ENCODE assay signal across 11 mouse cellular contexts in the genomic region with DNA sequence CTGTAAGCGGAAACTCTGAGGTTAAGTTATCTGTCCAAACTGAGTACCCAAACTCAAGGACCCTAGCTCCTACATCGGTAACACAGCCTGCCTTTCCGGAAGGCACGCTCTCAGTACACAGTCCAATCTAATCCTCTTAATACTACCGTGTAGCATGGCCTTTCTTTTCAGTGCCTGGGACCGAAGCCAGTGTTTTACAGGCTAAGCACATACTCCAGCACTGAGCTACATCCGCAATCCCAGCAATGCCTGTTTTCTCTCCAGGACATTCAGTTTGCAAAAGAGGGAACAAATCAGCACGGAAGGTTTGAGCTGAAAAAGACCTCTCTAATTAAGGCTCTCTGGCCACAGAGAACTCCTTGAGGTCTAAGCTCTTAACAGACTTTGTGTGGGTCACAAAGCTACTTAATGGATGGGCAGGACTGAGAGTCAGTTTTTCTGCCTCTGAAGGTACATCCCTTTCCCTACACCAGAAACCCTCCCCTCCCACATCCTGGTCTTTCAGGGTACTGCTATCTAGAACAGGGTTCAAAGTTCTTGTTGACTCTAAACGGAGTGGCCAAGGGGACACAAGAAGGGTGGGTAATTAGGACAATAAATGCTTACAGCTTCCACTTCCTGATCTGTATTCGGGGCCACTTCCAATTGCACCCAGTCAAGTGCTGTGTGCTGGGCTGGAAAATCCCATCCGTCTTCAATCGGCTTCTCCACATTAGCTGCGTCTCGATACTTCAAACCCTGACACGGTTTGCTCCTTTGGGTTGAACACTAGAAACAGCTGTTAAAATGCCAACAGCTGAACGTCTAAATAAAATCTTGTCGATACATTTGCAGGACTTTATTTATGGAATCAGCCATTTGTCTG. TPM values are rescaled to one million over a fixed set of nuclear protein-coding genes. Genes with fewer than 3 reads are reported as not detected.
A peak's percentile ranks its signal among the peaks of the same experiment; 100 is the strongest.
DNase-seq lines count a peak whose midpoint lies in the region; ATAC-seq lines count a peak whose summit lies in the region.
"Had no signal": no experiment of that assay in that cellular context is flagged by ENCODE, and none has a peak within 500 bp of the region (broad histone marks: within the 10 kb centered on the region; RNA-seq: fewer than 3 reads in every experiment).

No protein-coding gene starts in this region.

- no peak for ATAC-seq in embryonic facial prominence, embryonic 15.5 days (ENCODE audit: insufficient number of reproducible peaks, low FRiP score, low TSS enrichment, low read depth)
- peak; percentile 86 for ATAC-seq in forebrain, embryonic 16.5 days
- peak; percentile 86 for ATAC-seq in midbrain, embryonic 16.5 days

- DNase-seq in layer of hippocampus, adult 9-11 months, result peak; percentile 12
- DNase-seq in layer of hippocampus, adult 9-10 months (ENCODE audit: low spot score), result no peak
- no peak for DNase-seq in cerebellum, postnatal 4 days (ENCODE audit: low spot score in 2 of 2)
- DNase-seq in gastrocnemius, postnatal 36 days, result no peak
- no peak for DNase-seq in left cerebral cortex, adult 9 months (ENCODE audit: low spot score in 2 of 2)
- DNase-seq: cerebellum, postnatal 10 days; heart, adult 18-20 months had no signal

- 0 out of 2 replicates have a peak, but pooled peaks cover 3% of the 10 kb centered on the region for H3K4me1 ChIP-seq in embryonic facial prominence, embryonic 15.5 days
- H3K4me1 ChIP-seq in forebrain, embryonic 16.5 days (replicated peaks; ENCODE audit: control insufficient read depth, insufficient read depth, low read length), result peaks cover 3% of the 10 kb centered on the region
- H3K4me1 ChIP-seq in midbrain, embryonic 16.5 days (ENCODE audit: control insufficient read depth, insufficient read depth, low read length), result peaks cover 7% of the 10 kb centered on the region; the same call in 1 of the 2 replicates

- H3K9ac ChIP-seq in embryonic facial prominence, embryonic 15.5 days, result no peak overlapping the region
- H3K9ac ChIP-seq in forebrain, embryonic 16.5 days (replicated peaks; ENCODE audit: low read depth, low read length), result no peak overlapping the region
- H3K9ac ChIP-seq in midbrain, embryonic 16.5 days (ENCODE audit: low read depth, low read length), result no peak overlapping the region
- H3K9ac ChIP-seq: liver, embryonic 14.5 days had no signal

- H3K27ac ChIP-seq in embryonic facial prominence, embryonic 15.5 days (replicated peaks), result 0 out of 2 replicates have a peak overlapping the region, but pooled peaks have one; percentile 23
- H3K27ac ChIP-seq in forebrain, embryonic 16.5 days (ENCODE audit: low read length), result no peak overlapping the region
- peak overlapping the region; percentile 54; the same call in 1 of the 2 replicates for H3K27ac ChIP-seq in midbrain, embryonic 16.5 days (ENCODE audit: low read length)
- H3K27ac ChIP-seq: liver, embryonic 14.5 days had no signal

- H3K36me3 ChIP-seq in embryonic facial prominence, embryonic 15.5 days, result no peaks in the 10 kb centered on the region
- H3K36me3 ChIP-seq in forebrain, embryonic 16.5 days (ENCODE audit: control insufficient read depth, insufficient read depth), result no peaks in the 10 kb centered on the region
- H3K36me3 ChIP-seq in midbrain, embryonic 16.5 days (ENCODE audit: control insufficient read depth, insufficient read depth, low read length), result no peaks in the 10 kb centered on the region

- H3K4me2 ChIP-seq in embryonic facial prominence, embryonic 15.5 days (replicated peaks), result no peak overlapping the region
- H3K4me2 ChIP-seq in forebrain, embryonic 16.5 days (ENCODE audit: low read length), result no peak overlapping the region
- no peak overlapping the region for H3K4me2 ChIP-seq in midbrain, embryonic 16.5 days (ENCODE audit: low read length)

- H3K4me3 ChIP-seq in embryonic facial prominence, embryonic 15.5 days (replicated peaks), result no peak overlapping the region
- no peak overlapping the region for H3K4me3 ChIP-seq in forebrain, embryonic 16.5 days (replicated peaks; ENCODE audit: low read length)
- H3K4me3 ChIP-seq in midbrain, embryonic 16.5 days (ENCODE audit: low read depth, low read length), result no peak overlapping the region

- intact Hi-C loops in gastrocnemius, postnatal 36 days (cut with DNase I), result loop anchor here (10.0 kb wide), 1 partner anchor 186 kb away; no protein-coding TSS in a partner anchor

- no peaks in the 10 kb centered on the region for H3K27me3 ChIP-seq in embryonic facial prominence, embryonic 15.5 days
- no peaks in the 10 kb centered on the region for H3K27me3 ChIP-seq in forebrain, embryonic 16.5 days (replicated peaks; ENCODE audit: control insufficient read depth, insufficient read depth, low read length)
- H3K27me3 ChIP-seq in midbrain, embryonic 16.5 days (ENCODE audit: control insufficient read depth, insufficient read depth, low read depth, low read length), result no peaks in the 10 kb centered on the region

- 56% methylated on average over 17 of the region's 17 CpGs for WGBS in embryonic facial prominence, embryonic 15.5 days
- 33% methylated on average over 17 of the region's 17 CpGs for WGBS in forebrain, embryonic 16.5 days
- WGBS in midbrain, embryonic 16.5 days, result 34% methylated on average over 17 of the region's 17 CpGs

- no peaks in the 10 kb centered on the region for H3K9me3 ChIP-seq in embryonic facial prominence, embryonic 15.5 days (replicated peaks)
- H3K9me3 ChIP-seq in forebrain, embryonic 16.5 days (ENCODE audit: control insufficient read depth, low read length), result no peaks in the 10 kb centered on the region
- H3K9me3 ChIP-seq in midbrain, embryonic 16.5 days (replicated peaks; ENCODE audit: control insufficient read depth, low read length, poor library complexity, severe bottlenecking), result no peaks in the 10 kb centered on the region

RNA-seq across cellular contexts. Expression of gene Mcu, which starts 12.4 kb away (rescaled TPM):
- polyA plus RNA-seq in embryonic facial prominence, embryonic 15.5 days (2015; fragmentation: Nextera tagmentation; extraction: Ambion mirVana), result 40.7 and 40.8 TPM in 2 replicates
- 26.3 and 27.3 TPM in 2 replicates for polyA plus RNA-seq in forebrain, embryonic 16.5 days (2015; fragmentation: Nextera tagmentation; extraction: Ambion mirVana)
- polyA plus RNA-seq in midbrain, embryonic 16.5 days (2015; fragmentation: Nextera tagmentation; extraction: Ambion mirVana), result 28.5 and 36.4 TPM in 2 replicates
- total RNA-seq in gastrocnemius, postnatal 36 days (2021), result 10 to 100 TPM; 39.4 to 43.4 TPM

RNA-seq across cellular contexts. Expression of gene Gm10322, which starts 13.0 kb away (rescaled TPM):
- polyA plus RNA-seq in embryonic facial prominence, embryonic 15.5 days (2015; fragmentation: Nextera tagmentation; extraction: Ambion mirVana), result 0.85 TPM in 1 of 2 replicates, not detected in the other
- not detected in 2 replicates for polyA plus RNA-seq in forebrain, embryonic 16.5 days (2015; fragmentation: Nextera tagmentation; extraction: Ambion mirVana)
- polyA plus RNA-seq in midbrain, embryonic 16.5 days (2015; fragmentation: Nextera tagmentation; extraction: Ambion mirVana), result not detected in 2 replicates
- total RNA-seq in gastrocnemius, postnatal 36 days (2021), result not detected
- total RNA-seq: heart, adult 18-20 months had no signal
- polyA plus RNA-seq: liver, embryonic 14.5 days had no signal
